Mouse (Mus musculus) lung, embryonic 15.5 days (tissue): ENCODE data around the gene Nmur1. TPM values are rescaled to one million over a fixed set of nuclear protein-coding genes. Genes with fewer than 3 reads are reported as not detected.
"Not testable (repeated sequence)": the region's sequence is repeated elsewhere in the genome, so short reads cannot be mapped to it uniquely, and the experiment has no call there.

Experiments used
- ATAC-seq: fragments of 200-750 bp; cut with Nextera tagmentation; 2 replicates; pipeline ENCODE4 v1.8.0; 2017; ENCODE audit warnings: moderate number of reproducible peaks, borderline replicate concordance; ENCODE audit not compliant: low FRiP score, low TSS enrichment; ENCODE audit errors: extremely low read depth
- H3K27ac ChIP-seq: fragments of 300-500 bp; sonication (generic); 2 replicates; pipeline ENCODE4 v1.5.1; 2015; ENCODE audit warnings: moderate library complexity, mild to moderate bottlenecking, inconsistent platforms
- H3K27me3 ChIP-seq: fragments of 300-500 bp; sonication (generic); 2 replicates; pipeline ENCODE4 v1.6.1; 2015; ENCODE audit warnings: inconsistent platforms
- H3K36me3 ChIP-seq: fragments of 300-500 bp; sonication (generic); 2 replicates; pipeline ENCODE4 v1.6.1; 2015; ENCODE audit warnings: inconsistent platforms
- H3K4me1 ChIP-seq: fragments of 300-500 bp; sonication (generic); 2 replicates; pipeline ENCODE4 v1.6.1; 2015; ENCODE audit warnings: inconsistent platforms
- H3K4me2 ChIP-seq: fragments of 300-500 bp; sonication (generic); 2 replicates; pipeline ENCODE4 v1.6.1; 2015; ENCODE audit warnings: inconsistent platforms, mild to moderate bottlenecking, moderate library complexity
- H3K4me3 ChIP-seq: fragments of 300-500 bp; sonication (generic); 2 replicates; pipeline ENCODE4 v1.5.1; 2015; ENCODE audit warnings: mild to moderate bottlenecking, inconsistent platforms
- H3K9ac ChIP-seq: fragments of 300-500 bp; sonication (generic); 2 replicates; pipeline ENCODE4 v1.6.1; 2015; ENCODE audit warnings: inconsistent platforms
- H3K9me3 ChIP-seq: fragments of 300-500 bp; sonication (generic); 2 replicates; pipeline ENCODE4 v1.6.1; 2016; ENCODE audit warnings: inconsistent platforms
- WGBS: fragments of 180-500 bp; shearing (Covaris S2); methylation state at CpG from one replicate; pipeline ENCODE4 v1.1.7; 2015; 5-methylcytosine and 5-hydroxymethylcytosine counted together
- polyA plus RNA-seq: library from polyadenylated mRNA; unstranded; fragments of >200 nt; fragmentation: Nextera tagmentation; extraction: Ambion mirVana; gene quantifications from 2 replicates; pipeline ENCODE4 v1.2.1, GENCODE M21; 2015

Gene Nmur1
- polyA plus RNA-seq, 1 experiment from 2014 or later, result 0.17 TPM

GRCm38 (mm10) chr1:86349696-86350095, 76.3 kb downstream of the Nmur1 start:
- Histone ChIP-seq H3K9me3 (no peaks in the 10 kb centered on the region), H3K4me3 (no peak overlapping the region), H3K27ac (no peak overlapping the region), H3K9ac (no peak overlapping the region), H3K27me3 (no peaks in the 10 kb centered on the region), H3K4me2 (no peak overlapping the region), H3K4me1 (no peaks in the 10 kb centered on the region), H3K36me3 (peaks cover 82% of the 10 kb centered on the region)
- 93% methylated on average over 1 of the region's 1 CpGs for WGBS
- no peak for ATAC-seq

- WGBS, result 93% methylated on average over 3 of the region's 3 CpGs
- Histone ChIP-seq H3K9me3 (no peaks in the 10 kb centered on the region), H3K4me2 (no peak overlapping the region), H3K36me3 (peaks cover 77% of the 10 kb centered on the region), H3K4me3 (no peak overlapping the region), H3K27ac (no peak overlapping the region), H3K9ac (no peak overlapping the region), H3K4me1 (no peaks in the 10 kb centered on the region), H3K27me3 (no peaks in the 10 kb centered on the region)
- ATAC-seq, result no peak
Observed at GRCm38 (mm10) chr1:86349201-86349600, 76.8 kb downstream of the Nmur1 start.

GRCm38 (mm10) chr1:86348801-86349200, 77.2 kb downstream of the Nmur1 start:
- Histone ChIP-seq H3K27me3 (no peaks in the 10 kb centered on the region), H3K27ac (no peak overlapping the region), H3K4me1 (no peaks in the 10 kb centered on the region), H3K4me3 (no peak overlapping the region), H3K36me3 (peaks cover 73% of the 10 kb centered on the region), H3K9me3 (no peaks in the 10 kb centered on the region), H3K4me2 (no peak overlapping the region), H3K9ac (no peak overlapping the region)
- no peak for ATAC-seq
- 72% methylated on average over 4 of the region's 4 CpGs for WGBS

GRCm38 (mm10) chr1:86348083-86348482, 77.9 kb downstream of the Nmur1 start:
- 60% methylated on average over 1 of the region's 1 CpGs for WGBS
- H3K4me2 ChIP-seq, result no peak overlapping the region
- peaks cover 66% of the 10 kb centered on the region for H3K36me3 ChIP-seq
- no peaks in the 10 kb centered on the region for H3K4me1 ChIP-seq
- H3K27me3 ChIP-seq, result no peaks in the 10 kb centered on the region
- H3K9ac ChIP-seq, result no peak overlapping the region
- no peaks in the 10 kb centered on the region for H3K9me3 ChIP-seq
- no peak overlapping the region for H3K27ac ChIP-seq
- no peak for ATAC-seq
- no peak overlapping the region for H3K4me3 ChIP-seq

GRCm38 (mm10) chr1:86347716-86348045, 78.3 kb downstream of the Nmur1 start:
- Histone ChIP-seq H3K36me3 (peaks cover 64% of the 10 kb centered on the region), H3K9ac (no peak overlapping the region), H3K27ac (no peak overlapping the region), H3K27me3 (no peaks in the 10 kb centered on the region), H3K4me2 (no peak overlapping the region), H3K4me1 (no peaks in the 10 kb centered on the region), H3K4me3 (no peak overlapping the region), H3K9me3 (no peaks in the 10 kb centered on the region)
- no peak for ATAC-seq
- WGBS, result 53% methylated on average over 1 of the region's 1 CpGs

GRCm38 (mm10) chr1:86346851-86347715, 78.9 kb downstream of the Nmur1 start:
- no peak overlapping the region for H3K4me3 ChIP-seq
- WGBS, result 84% methylated on average over 3 of the region's 3 CpGs
- no peaks in the 10 kb centered on the region for H3K9me3 ChIP-seq
- H3K4me2 ChIP-seq, result no peak overlapping the region
- H3K27me3 ChIP-seq, result no peaks in the 10 kb centered on the region
- no peak for ATAC-seq
- H3K9ac ChIP-seq, result no peak overlapping the region
- no peaks in the 10 kb centered on the region for H3K4me1 ChIP-seq
- peaks cover 58% of the 10 kb centered on the region for H3K36me3 ChIP-seq
- H3K27ac ChIP-seq, result no peak overlapping the region

GRCm38 (mm10) chr1:86345956-86346355, 80.1 kb downstream of the Nmur1 start:
- Histone ChIP-seq H3K4me2 (no peak overlapping the region), H3K9ac (no peak overlapping the region), H3K27ac (no peak overlapping the region), H3K9me3 (no peaks in the 10 kb centered on the region), H3K36me3 (peaks cover 47% of the 10 kb centered on the region), H3K4me3 (no peak overlapping the region), H3K4me1 (no peaks in the 10 kb centered on the region), H3K27me3 (no peaks in the 10 kb centered on the region)
- 86% methylated on average over 4 of the region's 4 CpGs for WGBS
- no peak for ATAC-seq

GRCm38 (mm10) chr1:86345069-86345468, 81.0 kb downstream of the Nmur1 start:
- Histone ChIP-seq H3K4me3 (no peak overlapping the region), H3K4me2 (no peak overlapping the region), H3K4me1 (no peaks in the 10 kb centered on the region), H3K9ac (no peak overlapping the region), H3K27ac (no peak overlapping the region), H3K36me3 (peaks cover 38% of the 10 kb centered on the region), H3K27me3 (no peaks in the 10 kb centered on the region), H3K9me3 (no peaks in the 10 kb centered on the region)
- 84% methylated on average over 4 of the region's 4 CpGs for WGBS
- ATAC-seq, result no peak

- no peak for ATAC-seq
- Histone ChIP-seq H3K27ac (no peak overlapping the region), H3K9ac (no peak overlapping the region), H3K9me3 (no peaks in the 10 kb centered on the region), H3K4me2 (no peak overlapping the region), H3K36me3 (peaks cover 29% of the 10 kb centered on the region), H3K4me3 (no peak overlapping the region), H3K27me3 (no peaks in the 10 kb centered on the region), H3K4me1 (no peaks in the 10 kb centered on the region)
- WGBS, result 34% methylated on average over 4 of the region's 4 CpGs
Observed at GRCm38 (mm10) chr1:86343969-86344861, 81.8 kb downstream of the Nmur1 start.

GRCm38 (mm10) chr1:86343087-86343645, 82.9 kb downstream of the Nmur1 start:
- 87% methylated on average over 1 of the region's 1 CpGs for WGBS
- no peak overlapping the region for H3K9ac ChIP-seq
- H3K4me2 ChIP-seq, result no peak overlapping the region
- H3K36me3 ChIP-seq, result peaks cover 19% of the 10 kb centered on the region
- no peak overlapping the region for H3K27ac ChIP-seq
- H3K4me3 ChIP-seq, result no peak overlapping the region
- no peaks in the 10 kb centered on the region for H3K9me3 ChIP-seq
- ATAC-seq, result no peak
- no peaks in the 10 kb centered on the region for H3K27me3 ChIP-seq
- no peaks in the 10 kb centered on the region for H3K4me1 ChIP-seq

- WGBS, result 90% methylated on average over 2 of the region's 2 CpGs
- Histone ChIP-seq H3K27me3 (no peaks in the 10 kb centered on the region), H3K9me3 (no peaks in the 10 kb centered on the region), H3K27ac (no peak overlapping the region), H3K4me3 (no peak overlapping the region), H3K4me1 (no peaks in the 10 kb centered on the region), H3K9ac (no peak overlapping the region), H3K36me3 (peaks cover 11% of the 10 kb centered on the region; the same call in 1 of the 2 replicates), H3K4me2 (no peak overlapping the region)
- ATAC-seq, result no peak
Observed at GRCm38 (mm10) chr1:86342371-86342770, 83.7 kb downstream of the Nmur1 start.

GRCm38 (mm10) chr1:86341096-86341495, 84.9 kb downstream of the Nmur1 start:
- WGBS, result 100% methylated on average over 2 of the region's 2 CpGs
- not testable (repeated sequence) for H3K36me3 ChIP-seq, H3K27me3 ChIP-seq, ATAC-seq, H3K9ac ChIP-seq, H3K4me2 ChIP-seq, H3K4me3 ChIP-seq, H3K9me3 ChIP-seq, H3K27ac ChIP-seq, H3K4me1 ChIP-seq
